Mouse (Mus musculus) heart, adult 18-20 months (tissue): ENCODE data around the gene Pkp1. TPM values are rescaled to one million over a fixed set of nuclear protein-coding genes. Genes with fewer than 3 reads are reported as not detected.

Experiments
- DNase-seq, 2 experiments: peaks; one replicate each; pipeline ENCODE4 v3.0.0; 2021 to 2022; ENCODE audit warnings: mixed read lengths in 1 of 2
- long read RNA-seq, 2 experiments: library from polyadenylated mRNA; stranded (forward); transcript quantifications; one replicate each; pipeline ENCODE4 v2.0.0; 2021
- total RNA-seq, 2 experiments: library from RNA; stranded (reverse); gene quantifications; 2 replicates each; pipeline ENCODE4 v1.2.3; 2021

Gene Pkp1
- total RNA-seq, result not detected
- long read RNA-seq, experiment 1, result 0 reads
- long read RNA-seq, experiment 2, result 0 reads

GRCm38 (mm10) chr1:135918644-135919407, at the start of gene Pkp1:
Gene Pkp1, minus strand, starts transcription at chr1:135919207.
- no peak for DNase-seq

GRCm38 (mm10) chr1:135967739-135968138, 48.7 kb upstream of the Pkp1 start:
- DNase-seq, result no peak

- DNase-seq, result no peak
Measured at GRCm38 (mm10) chr1:135964561-135964960, 45.6 kb upstream of the Pkp1 start.

DNA sequence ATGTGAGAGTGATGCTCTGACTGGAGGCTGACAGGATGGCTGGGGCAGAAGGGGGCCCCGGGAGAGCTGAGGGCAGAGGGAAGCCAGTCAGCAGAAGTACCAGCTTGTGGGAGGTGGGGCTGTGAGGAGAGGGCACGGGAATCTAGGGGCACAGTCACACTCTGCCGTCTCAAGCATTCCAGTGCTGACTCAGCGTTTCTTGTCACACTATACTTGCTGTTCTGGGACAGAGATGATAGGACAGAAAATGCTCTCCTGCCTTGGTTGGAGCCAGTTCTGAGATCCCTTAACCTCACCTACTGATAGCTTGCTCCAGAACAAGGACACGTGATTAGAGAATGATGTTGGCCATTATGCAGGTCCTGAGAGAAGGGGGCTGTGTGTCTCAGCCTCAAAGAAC, 44.2 kb upstream of the Pkp1 start:
- DNase-seq, result no peak

- DNase-seq, result peak in 1 of 2 experiments; percentile 41
Measured at GRCm38 (mm10) chr1:135958483-135958882, 39.5 kb upstream of the Pkp1 start.

- DNase-seq, result no peak
Measured at GRCm38 (mm10) chr1:135948871-135949270, 29.9 kb upstream of the Pkp1 start.

DNA sequence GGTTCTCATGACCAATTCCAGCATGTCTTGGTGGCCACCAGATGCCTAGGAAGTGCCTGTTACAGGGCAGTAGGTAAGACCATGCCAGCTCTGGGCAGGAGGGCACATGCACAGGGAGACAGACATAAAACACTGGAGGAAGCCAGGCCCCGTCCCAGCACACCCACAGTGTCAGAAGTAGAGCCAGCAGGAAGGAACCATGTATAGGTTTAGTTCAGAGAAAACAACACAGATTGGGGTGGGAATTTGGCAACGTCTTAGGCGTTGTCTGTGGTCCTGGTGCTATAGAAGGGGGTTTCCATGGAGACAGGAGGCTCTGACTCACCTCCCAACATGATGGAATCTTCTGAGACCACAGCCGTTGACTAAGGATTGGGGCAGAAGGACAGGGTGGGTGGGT, 27.2 kb upstream of the Pkp1 start:
- DNase-seq, result no peak

GRCm38 (mm10) chr1:135945711-135946110, 26.7 kb upstream of the Pkp1 start:
- peak; percentile 44 to 58 for DNase-seq

DNA sequence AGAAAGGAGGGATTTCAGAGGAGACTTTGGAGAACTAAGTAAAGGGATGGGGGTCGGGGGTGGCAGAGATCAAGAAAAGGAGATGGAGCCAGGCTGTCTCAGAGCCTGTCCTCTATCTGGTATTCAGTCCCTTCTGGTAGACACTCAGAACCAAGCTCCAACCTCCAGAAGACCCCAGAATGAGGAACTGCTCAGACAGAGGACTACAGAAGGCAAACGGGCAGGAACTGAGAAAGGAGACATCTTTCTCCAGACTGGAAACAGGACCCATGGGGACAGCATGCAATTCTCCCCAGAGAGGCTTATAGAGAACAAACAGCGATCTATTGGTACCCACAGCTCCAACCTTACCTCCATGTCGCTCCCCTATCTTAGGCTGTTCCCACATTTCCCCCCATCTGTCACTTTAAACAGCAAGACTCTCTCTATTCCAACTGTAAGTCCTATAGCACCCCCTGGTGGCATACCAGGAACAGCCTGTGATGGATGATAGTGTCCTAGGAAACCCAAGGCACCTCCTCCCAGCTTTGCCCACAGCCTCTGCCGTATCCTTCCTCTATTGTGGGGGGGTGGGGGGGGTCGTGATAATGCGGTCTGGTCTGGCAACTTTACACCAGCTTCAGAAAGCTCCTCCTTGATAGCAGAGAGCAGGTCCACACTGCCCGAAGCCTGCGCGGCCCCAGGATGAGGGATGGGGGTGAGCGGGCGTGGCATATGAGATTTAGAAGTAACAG, 25.7 kb upstream of the Pkp1 start:
- DNase-seq, result peak; percentile 73 to 88

- no peak for DNase-seq
Measured at GRCm38 (mm10) chr1:135943713-135944112, 24.7 kb upstream of the Pkp1 start.

DNA sequence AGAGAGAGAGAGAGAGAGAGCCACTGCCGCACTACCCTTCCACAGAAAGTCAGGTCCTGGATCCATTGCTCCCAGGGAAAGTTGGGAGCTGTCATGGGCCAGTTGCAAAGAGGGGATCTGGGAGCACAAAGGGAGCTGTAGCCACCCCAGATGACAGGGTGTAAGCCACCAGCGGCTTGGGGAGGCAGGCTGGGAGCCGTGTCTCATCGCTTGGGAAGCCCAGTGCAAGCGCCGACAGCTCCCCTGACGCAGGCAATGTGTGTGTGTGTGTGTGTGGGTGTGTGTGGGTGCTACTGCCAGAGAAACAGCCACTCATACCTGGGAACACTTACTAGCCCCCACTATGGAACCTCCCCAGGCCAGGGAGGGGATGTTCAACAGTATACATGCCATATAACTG, 23.1 kb upstream of the Pkp1 start:
- DNase-seq, result no peak

DNA sequence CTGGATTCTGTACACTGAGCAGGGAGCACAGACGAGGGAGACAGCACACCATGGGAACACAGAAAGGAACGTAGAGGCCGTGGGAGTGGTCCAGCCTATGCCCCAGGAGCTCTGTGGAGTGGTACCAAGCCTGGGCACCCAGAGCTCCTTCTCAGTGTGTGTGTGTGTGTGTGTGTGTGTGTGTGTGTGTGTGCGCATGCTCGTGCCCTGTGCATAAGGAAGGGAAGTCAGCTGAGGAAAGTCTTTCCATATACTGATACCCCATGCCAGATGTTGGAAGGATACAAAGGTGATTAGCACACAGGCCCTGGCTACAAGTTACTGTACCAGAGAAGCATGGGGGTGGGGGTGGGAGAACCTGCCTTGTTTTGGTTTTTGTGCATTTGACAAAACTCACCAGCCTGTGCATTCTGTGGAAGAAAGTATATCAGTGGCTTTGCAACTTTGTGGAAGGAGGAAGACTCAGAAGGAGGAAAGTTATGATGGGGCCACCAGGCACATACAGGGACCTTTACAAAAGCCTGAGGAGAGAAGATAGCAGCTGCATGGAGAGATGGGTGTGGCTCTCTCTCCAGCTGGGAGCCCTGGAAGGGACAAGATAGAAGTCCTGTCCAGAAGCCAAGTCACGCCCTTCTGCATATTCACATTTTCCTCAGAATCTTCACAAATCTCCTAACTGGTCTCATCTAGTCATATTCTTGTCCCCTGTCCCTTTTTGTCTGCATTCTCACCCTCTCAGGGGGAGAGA, 22.4 kb upstream of the Pkp1 start:
- no peak for DNase-seq

DNA sequence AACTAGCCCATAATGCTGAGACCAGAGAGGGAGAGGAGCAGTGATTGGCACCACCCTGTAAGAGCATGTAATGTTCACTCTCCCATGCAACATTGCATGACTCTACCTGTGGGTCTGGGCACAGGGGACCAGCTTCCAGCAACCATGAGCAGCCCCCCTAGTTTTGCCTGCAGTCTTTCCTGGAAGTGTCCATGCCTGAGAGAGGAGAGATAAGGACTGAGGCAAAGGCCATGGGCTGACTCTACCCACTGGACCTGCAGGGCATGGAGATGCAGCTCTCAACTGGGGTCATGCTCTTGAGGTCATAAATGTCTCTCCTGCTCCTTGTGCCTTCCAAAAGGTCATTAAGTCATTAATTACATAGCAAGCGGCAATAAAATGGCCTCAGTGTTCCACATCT, 17.1 kb upstream of the Pkp1 start:
- no peak for DNase-seq

DNA sequence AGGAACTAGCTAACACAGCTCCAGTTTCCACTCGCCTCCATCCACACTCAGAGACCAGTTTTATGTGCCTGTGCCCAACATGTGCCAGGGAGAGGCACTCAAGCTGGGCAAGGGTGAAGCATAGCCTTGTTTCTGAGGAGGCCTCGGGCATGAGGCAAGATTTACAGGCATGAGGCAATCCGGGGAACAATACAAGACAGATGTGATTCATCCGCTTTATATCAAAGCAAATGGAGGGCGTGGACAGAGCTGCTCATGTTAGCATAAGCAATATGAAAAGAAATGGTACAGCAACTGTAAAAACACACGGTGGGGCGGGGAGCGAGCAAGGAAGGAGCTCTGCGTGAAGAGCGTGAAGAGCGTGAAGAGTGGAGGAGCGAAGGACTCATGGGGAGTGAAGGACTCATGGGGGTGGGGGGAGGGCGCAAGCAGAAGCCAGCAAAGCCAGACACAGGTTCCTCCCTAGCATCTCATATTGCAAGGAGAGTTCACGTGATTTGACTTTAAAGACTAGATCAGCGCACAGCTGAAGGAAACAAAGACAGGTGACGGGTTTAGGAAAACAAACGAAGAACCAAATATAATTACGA, 14.8 kb upstream of the Pkp1 start:
- no peak for DNase-seq

- no peak for DNase-seq
Measured at GRCm38 (mm10) chr1:135929876-135930275, 10.9 kb upstream of the Pkp1 start.

DNA sequence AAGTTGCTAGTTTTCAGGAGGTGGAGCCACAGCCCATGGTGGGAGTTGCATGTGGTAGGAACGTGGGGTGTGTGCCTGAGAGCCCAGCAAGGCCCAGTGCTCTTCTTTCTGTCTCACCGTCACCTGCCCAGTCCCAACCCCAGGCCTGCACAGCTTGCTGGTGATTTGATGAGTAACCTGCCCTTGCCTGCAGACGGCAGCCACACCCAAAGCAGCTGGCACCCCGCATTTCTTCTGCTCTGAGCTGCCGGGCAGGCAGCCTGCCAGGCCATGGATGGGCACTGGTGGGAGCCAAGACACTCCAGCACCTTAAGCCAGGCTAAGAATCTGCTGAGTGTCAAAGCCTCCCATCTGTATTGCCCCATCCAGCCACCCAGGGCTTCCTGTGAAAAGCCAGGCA, 6.8 kb upstream of the Pkp1 start:
- DNase-seq, result no peak

GRCm38 (mm10) chr1:135924377-135924994, 5.5 kb upstream of the Pkp1 start:
- DNase-seq, result no peak

DNA sequence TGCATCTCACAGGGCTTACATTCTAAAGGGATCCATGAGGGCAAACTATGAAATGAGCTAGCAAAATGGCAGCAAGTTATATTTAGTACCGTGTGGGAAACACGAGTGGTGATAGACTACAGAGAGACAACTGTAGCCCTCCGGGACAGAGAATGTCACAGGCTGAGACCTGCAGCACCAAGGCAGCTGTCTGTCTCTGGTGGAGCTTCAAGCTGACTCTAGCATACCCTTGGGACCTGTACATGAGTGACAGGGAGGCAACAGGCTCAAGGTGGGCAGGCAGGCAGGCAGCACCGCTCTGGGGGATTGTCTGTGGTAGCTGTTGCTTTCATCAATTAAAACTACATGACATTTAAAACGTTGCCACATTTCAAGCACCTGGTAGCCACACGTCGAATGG, 4.2 kb upstream of the Pkp1 start:
- DNase-seq, result no peak

- no peak for DNase-seq
Measured at GRCm38 (mm10) chr1:135917206-135917605, 1.8 kb downstream of the Pkp1 start.

DNA sequence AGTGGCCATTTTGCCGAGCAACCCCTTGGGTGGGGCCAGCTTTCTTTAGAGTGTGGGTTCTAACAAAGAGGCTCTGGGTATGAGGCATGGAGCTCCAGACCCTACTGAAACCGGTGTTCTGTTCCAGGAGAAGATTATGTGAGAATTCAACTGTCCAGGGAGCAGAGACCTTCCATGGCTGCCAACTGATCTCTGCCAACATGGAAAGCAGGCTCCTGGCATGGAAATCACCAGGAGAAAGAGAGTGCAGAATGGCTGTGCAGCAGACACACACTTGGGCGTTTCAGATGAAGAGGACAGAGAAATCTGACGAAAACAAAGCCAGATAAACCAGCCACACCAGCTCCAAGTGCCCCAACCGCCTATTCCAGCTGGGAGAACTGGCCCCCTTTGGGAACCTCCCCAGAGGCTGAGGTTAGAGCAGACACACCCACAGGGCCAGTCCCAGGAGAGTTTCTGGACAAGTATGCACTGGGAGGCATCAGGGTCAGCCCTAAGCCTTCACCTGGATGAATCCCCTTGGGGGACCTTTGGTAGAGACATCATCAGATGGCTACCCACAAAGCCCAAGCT, 2.4 kb downstream of the Pkp1 start:
- no peak for DNase-seq

- no peak for DNase-seq
Measured at GRCm38 (mm10) chr1:135913657-135914056, 5.3 kb downstream of the Pkp1 start.

- DNase-seq, result no peak
Measured at GRCm38 (mm10) chr1:135909381-135909780, 9.6 kb downstream of the Pkp1 start.
